Mouse (Mus musculus): Measurements from ENCODE around the gene Tln2.

DNA sequence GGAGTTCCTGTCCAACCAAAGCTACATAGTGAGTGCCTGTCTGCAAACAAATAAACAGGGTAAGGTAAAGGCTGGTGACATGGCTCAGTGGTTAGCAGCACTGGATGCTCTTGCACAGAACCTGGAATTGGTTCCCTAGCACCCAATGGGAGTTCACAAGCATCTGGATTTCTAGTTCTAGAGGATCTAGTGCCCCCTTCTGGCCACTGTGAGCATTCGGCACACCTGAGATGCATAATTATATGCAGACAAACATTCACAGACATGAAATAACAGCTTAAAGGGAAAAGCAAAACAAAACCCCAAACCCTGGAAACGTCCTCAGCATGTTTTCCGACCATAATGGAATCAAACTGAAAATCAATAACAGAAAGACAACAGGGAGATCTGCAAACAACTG, 191.4 kb downstream of the Tln2 start:
- TF ChIP-seq EP300 (IDR thresholded peaks at IDR 0.05; ENCODE audit: insufficient read depth, low read depth, low read length) (no peak), POLR2A (IDR thresholded peaks at IDR 0.05; ENCODE audit: insufficient read depth, low read length) (no peak)

Data from ES-Bruce4 (cell line).